Mouse (Mus musculus) heart, postnatal 0 days (tissue): ENCODE measurements around the gene Mrpl53.

Experiments used
- CTCF ChIP-seq: IDR thresholded peaks from 2 replicates; pipeline ENCODE4 v1.5.1; 2016; ENCODE audit warnings: antibody characterized with exemption, control low read depth, low read depth
- EP300 ChIP-seq: IDR thresholded peaks from 2 replicates; pipeline ENCODE4 v1.6.1; 2016; ENCODE audit warnings: antibody characterized with exemption, low read depth

DNA sequence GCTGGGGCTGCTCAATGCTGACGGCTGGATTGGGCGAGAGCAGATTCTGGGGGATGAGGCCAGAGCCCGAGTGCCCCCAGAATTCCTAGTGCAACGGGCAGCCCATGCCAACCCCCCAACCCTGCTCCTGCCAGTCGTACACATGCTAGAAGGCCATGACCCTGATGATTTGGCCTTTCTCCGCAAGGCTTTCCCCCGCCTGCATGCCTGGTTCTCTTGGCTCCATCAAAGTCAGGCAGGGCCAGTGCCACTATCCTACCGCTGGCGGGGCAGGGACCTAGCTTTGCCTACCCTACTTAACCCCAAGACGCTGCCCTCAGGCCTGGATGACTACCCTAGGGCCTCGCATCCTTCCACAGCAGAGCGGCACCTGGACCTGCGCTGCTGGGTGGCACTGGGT lies 8.8 kb downstream of the Mrpl53 start:
- no peak for TF ChIP-seq CTCF
- TF ChIP-seq EP300 = no peak
